Mouse (Mus musculus) hindbrain, embryonic 14.5 days (tissue): ENCODE results near the gene Il11. TPM values are rescaled to one million over a fixed set of nuclear protein-coding genes. Genes with fewer than 3 reads are reported as not detected.
A peak's percentile ranks its signal among the peaks of the same experiment; 100 is the strongest.

Source experiments
- ATAC-seq: fragments of 200-750 bp; cut with Nextera tagmentation; 2 replicates; pipeline ENCODE4 v1.8.0; 2017; ENCODE audit warnings: moderate number of reproducible peaks, mild to moderate bottlenecking, moderate TSS enrichment, moderate library complexity; ENCODE audit not compliant: low FRiP score
- DNase-seq: peaks from one replicate; pipeline ENCODE4 v3.0.0-alpha.2; 2015; ENCODE audit warnings: low spot score
- H3K27ac ChIP-seq: fragments of 300-500 bp; sonication (generic); 2 replicates; pipeline ENCODE4 v1.5.1; 2014; ENCODE audit warnings: mild to moderate bottlenecking, moderate library complexity
- H3K27me3 ChIP-seq: fragments of 300-500 bp; sonication (generic); 2 replicates; pipeline ENCODE4 v1.6.1; 2014; ENCODE audit warnings: mild to moderate bottlenecking, low read length, mixed read lengths; ENCODE audit not compliant: control insufficient read depth, insufficient read depth
- H3K36me3 ChIP-seq: fragments of 300-500 bp; sonication (generic); replicated peaks from 2 replicates; pipeline ENCODE4 v1.6.1; 2014; ENCODE audit not compliant: control insufficient read depth, insufficient read depth
- H3K4me1 ChIP-seq: fragments of 300-500 bp; sonication (generic); replicated peaks from 2 replicates; pipeline ENCODE4 v1.6.1; 2014; ENCODE audit warnings: antibody characterized with exemption, low read length, mixed read lengths; ENCODE audit not compliant: control insufficient read depth, insufficient read depth
- H3K4me2 ChIP-seq: fragments of 300-500 bp; sonication (generic); replicated peaks from 2 replicates; pipeline ENCODE4 v1.6.1; 2014; ENCODE audit warnings: mild to moderate bottlenecking, moderate library complexity
- H3K4me3 ChIP-seq: fragments of 300-500 bp; sonication (generic); replicated peaks from 2 replicates; pipeline ENCODE4 v1.5.1; 2014; ENCODE audit warnings: mild to moderate bottlenecking, low read length
- H3K9ac ChIP-seq: fragments of 300-500 bp; sonication (generic); 2 replicates; pipeline ENCODE4 v1.6.1; 2014
- H3K9me3 ChIP-seq: fragments of 300-500 bp; sonication (generic); 2 replicates; pipeline ENCODE4 v1.6.1; 2016; ENCODE audit warnings: low read length; ENCODE audit not compliant: control insufficient read depth
- WGBS: fragments of 180-500 bp; shearing (Covaris S2); extraction: QIAGEN DNeasy Blood & Tissue Kit; methylation state at CpG from one replicate; pipeline ENCODE4 v1.1.7; 2014; 5-methylcytosine and 5-hydroxymethylcytosine counted together
- polyA plus RNA-seq: library from polyadenylated mRNA; unstranded; fragments of >200 nt; fragmentation: Nextera tagmentation; extraction: Ambion mirVana; gene quantifications from 2 replicates; pipeline ENCODE4 v1.2.1, GENCODE M21; 2014

The Il11 gene
- polyA plus RNA-seq, 1 experiment from 2014 or later: 0.41 TPM

- ATAC-seq (no peak), DNase-seq (no peak)
- H3K9me3 ChIP-seq: no peaks in the 10 kb centered on the region
- no peak overlapping the region for H3K27ac ChIP-seq
- WGBS: 85% methylated on average over 22 of the region's 22 CpGs
- peaks cover 36% of the 10 kb centered on the region for H3K36me3 ChIP-seq
- H3K27me3 ChIP-seq: no peaks in the 10 kb centered on the region
- no peak overlapping the region for H3K4me3 ChIP-seq
- no peak overlapping the region for H3K9ac ChIP-seq
- H3K4me2 ChIP-seq: no peak overlapping the region
- H3K4me1 ChIP-seq: peaks cover 13% of the 10 kb centered on the region
Measured at GRCm38 (mm10) chr7:4746326-4746980, 36.2 kb downstream of the Il11 start.

- H3K9me3 ChIP-seq: no peaks in the 10 kb centered on the region
- DNase-seq (no peak), ATAC-seq (no peak)
- H3K27ac ChIP-seq: no peak overlapping the region
- no peaks in the 10 kb centered on the region for H3K27me3 ChIP-seq
- H3K9ac ChIP-seq: no peak overlapping the region
- peaks cover 36% of the 10 kb centered on the region for H3K36me3 ChIP-seq
- no peak overlapping the region for H3K4me3 ChIP-seq
- peaks cover 20% of the 10 kb centered on the region for H3K4me1 ChIP-seq
- no peak overlapping the region for H3K4me2 ChIP-seq
- 97% methylated on average over 5 of the region's 6 CpGs for WGBS
Measured at GRCm38 (mm10) chr7:4744886-4745285, 37.8 kb downstream of the Il11 start.

- Histone ChIP-seq H3K27me3 (no peaks in the 10 kb centered on the region), H3K36me3 (peaks cover 36% of the 10 kb centered on the region), H3K4me2 (no peak overlapping the region), H3K9me3 (no peaks in the 10 kb centered on the region), H3K4me1 (peaks cover 28% of the 10 kb centered on the region), H3K9ac (no peak overlapping the region), H3K27ac (no peak overlapping the region), H3K4me3 (no peak overlapping the region)
- WGBS: 73% methylated on average over 2 of the region's 2 CpGs
- DNase-seq (no peak), ATAC-seq (no peak)
Measured at GRCm38 (mm10) chr7:4743354-4743753, 39.3 kb downstream of the Il11 start.

GRCm38 (mm10) chr7:4742482-4742819 is 40.2 kb downstream of the Il11 start:
- H3K36me3 ChIP-seq: peaks cover 36% of the 10 kb centered on the region
- ATAC-seq: no peak

GRCm38 (mm10) chr7:4741672-4742481 is 40.8 kb downstream of the Il11 start:
- Histone ChIP-seq H3K27ac (peak overlapping the region; percentile 94), H3K4me3 (peak overlapping the region; percentile 71)
- ATAC-seq: no peak

More at GRCm38 (mm10) chr7:4742482-4742819, 40.2 kb downstream of the Il11 start:
- Histone ChIP-seq H3K4me3 (no peak overlapping the region), H3K27ac (no peak overlapping the region), H3K4me1 (peaks cover 29% of the 10 kb centered on the region), H3K9me3 (no peaks in the 10 kb centered on the region), H3K4me2 (peak overlapping the region; percentile 4; the same call in 1 of the 2 replicates), H3K27me3 (no peaks in the 10 kb centered on the region), H3K9ac (0 out of 2 replicates have a peak overlapping the region, but pooled peaks have one; percentile 88)
- no peak for DNase-seq
- WGBS: 83% methylated on average over 6 of the region's 6 CpGs

GRCm38 (mm10) chr7:4741151-4741550 is 41.5 kb downstream of the Il11 start:
- no peaks in the 10 kb centered on the region for H3K27me3 ChIP-seq
- peak overlapping the region; percentile 88 for H3K9ac ChIP-seq
- peaks cover 29% of the 10 kb centered on the region for H3K4me1 ChIP-seq
- WGBS: 3% methylated on average over 4 of the region's 4 CpGs
- ATAC-seq: no peak
- H3K9me3 ChIP-seq: no peaks in the 10 kb centered on the region
- DNase-seq: no peak
- peaks cover 23% of the 10 kb centered on the region for H3K36me3 ChIP-seq
- H3K4me2 ChIP-seq: peak overlapping the region; percentile 72
- H3K4me3 ChIP-seq: peak overlapping the region; percentile 71
- H3K27ac ChIP-seq: peak overlapping the region; percentile 94

More at GRCm38 (mm10) chr7:4741672-4742481, 40.8 kb downstream of the Il11 start:
- no peaks in the 10 kb centered on the region for H3K27me3 ChIP-seq
- peak overlapping the region; percentile 88 for H3K9ac ChIP-seq
- H3K4me2 ChIP-seq: peak overlapping the region; percentile 72
- WGBS: 81% methylated on average over 21 of the region's 21 CpGs
- H3K36me3 ChIP-seq: peaks cover 31% of the 10 kb centered on the region
- no peaks in the 10 kb centered on the region for H3K9me3 ChIP-seq
- DNase-seq: no peak
- H3K4me1 ChIP-seq: peaks cover 29% of the 10 kb centered on the region

- H3K27ac ChIP-seq: peak overlapping the region; percentile 94
- H3K27me3 ChIP-seq: no peaks in the 10 kb centered on the region
- H3K36me3 ChIP-seq: peaks cover 15% of the 10 kb centered on the region; the same call in 1 of the 2 replicates
- DNase-seq: no peak
- H3K4me1 ChIP-seq: peaks cover 29% of the 10 kb centered on the region
- under 1% methylated on average over 13 of the region's 14 CpGs for WGBS
- H3K4me2 ChIP-seq: peak overlapping the region; percentile 72
- ATAC-seq: no peak; the same call in 1 of the 2 replicates
- H3K9me3 ChIP-seq: no peaks in the 10 kb centered on the region
- peak overlapping the region; percentile 71 for H3K4me3 ChIP-seq
- H3K9ac ChIP-seq: peak overlapping the region; percentile 88
Measured at GRCm38 (mm10) chr7:4740309-4740727, 42.3 kb downstream of the Il11 start.

GRCm38 (mm10) chr7:4739544-4740275 is 42.9 kb downstream of the Il11 start, which contains the start of gene Kmt5c:
Kmt5c (plus strand) TSS chr7:4740115.
- Histone ChIP-seq H3K4me3 (peak within 1 kb of the TSS; percentile 71), H3K9me3 (no peaks in the 10 kb centered on the region), H3K27ac (peak within 1 kb of the TSS; percentile 94), H3K9ac (peak within 1 kb of the TSS; percentile 88), H3K36me3 (peaks cover 12% of the 10 kb centered on the region; the same call in 1 of the 2 replicates), H3K4me1 (peaks cover 29% of the 10 kb centered on the region), H3K27me3 (no peaks in the 10 kb centered on the region), H3K4me2 (peak within 1 kb of the TSS; percentile 72)
- ATAC-seq (peak; percentile 97), DNase-seq (peak; percentile 98)
- WGBS: under 1% methylated on average over 37 of the region's 44 CpGs
